Mouse (Mus musculus): ENCODE data around the gene Tdrd6. TPM values are rescaled to one million over a fixed set of nuclear protein-coding genes. Genes with fewer than 3 reads are reported as not detected.

The Tdrd6 gene
- polyA plus RNA-seq, 1 experiment from 2014 or later: 2.5 TPM

DNA sequence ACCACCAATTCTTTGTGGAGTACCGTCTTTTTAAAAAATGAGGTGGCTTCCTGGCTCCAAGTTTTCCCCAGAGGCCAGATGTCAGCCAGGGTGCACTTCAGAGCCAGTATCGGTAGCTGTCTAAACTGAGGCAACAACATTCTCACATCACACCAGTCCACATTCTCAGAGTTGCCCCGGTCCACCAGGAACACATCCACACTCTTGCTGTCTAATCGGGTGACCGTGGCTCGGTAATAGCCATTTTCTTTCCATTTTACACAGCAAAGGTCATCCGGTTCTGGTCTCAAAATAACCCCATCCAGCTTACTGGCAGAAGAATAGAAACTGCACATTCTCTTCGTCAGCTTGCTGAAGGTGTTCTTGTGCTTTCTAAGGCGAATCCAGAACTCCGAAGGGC is 1.9 kb downstream of the Tdrd6 start:
- Histone ChIP-seq H3K4me2 (replicated peaks; ENCODE audit: low read depth) (no peak overlapping the region), H3K27me3 (replicated peaks; ENCODE audit: control insufficient read depth, insufficient read depth, low read length) (peaks cover 40% of the 10 kb centered on the region), H3K27ac (ENCODE audit: low read depth, low read length) (no peak overlapping the region), H3K36me3 (ENCODE audit: control insufficient read depth, insufficient read depth) (no peaks in the 10 kb centered on the region), H3K4me1 (replicated peaks; ENCODE audit: control insufficient read depth, insufficient read depth, low read length) (0 out of 2 replicates have a peak, but pooled peaks cover 6% of the 10 kb centered on the region), H3K9me3 (ENCODE audit: control insufficient read depth) (no peaks in the 10 kb centered on the region), H3K9ac (ENCODE audit: low read depth, low read length) (no peak overlapping the region), H3K4me3 (ENCODE audit: low read depth, low read length) (no peak overlapping the region)
- TF ChIP-seq CTCF (IDR thresholded peaks at IDR 0.05; ENCODE audit: low read depth): no peak
- no peak for ATAC-seq
- 94% methylated on average over 10 of the region's 10 CpGs for WGBS

- Histone ChIP-seq H3K4me1 (replicated peaks; ENCODE audit: control insufficient read depth, insufficient read depth, low read length) (no peaks in the 10 kb centered on the region), H3K9ac (ENCODE audit: low read depth, low read length) (no peak overlapping the region), H3K36me3 (ENCODE audit: control insufficient read depth, insufficient read depth) (no peaks in the 10 kb centered on the region), H3K9me3 (ENCODE audit: control insufficient read depth) (no peaks in the 10 kb centered on the region), H3K4me2 (replicated peaks; ENCODE audit: low read depth) (no peak overlapping the region), H3K4me3 (ENCODE audit: low read depth, low read length) (no peak overlapping the region), H3K27ac (ENCODE audit: low read depth, low read length) (no peak overlapping the region), H3K27me3 (replicated peaks; ENCODE audit: control insufficient read depth, insufficient read depth, low read length) (peaks cover 2% of the 10 kb centered on the region; the same call in 1 of the 2 replicates)
- 61% methylated on average over 10 of the region's 10 CpGs for WGBS
- no peak for TF ChIP-seq CTCF (IDR thresholded peaks at IDR 0.05; ENCODE audit: low read depth)
- ATAC-seq: peak; percentile 56
Measured at GRCm38 (mm10) chr17:43622076-43622475, 8.0 kb downstream of the Tdrd6 start.

- no peak overlapping the region for H3K27ac ChIP-seq (ENCODE audit: low read depth, low read length)
- WGBS: 82% methylated on average over 9 of the region's 9 CpGs
- no peak overlapping the region for H3K4me3 ChIP-seq (ENCODE audit: low read depth, low read length)
- H3K4me1 ChIP-seq (replicated peaks; ENCODE audit: control insufficient read depth, insufficient read depth, low read length): no peaks in the 10 kb centered on the region
- no peaks in the 10 kb centered on the region for H3K36me3 ChIP-seq (ENCODE audit: control insufficient read depth, insufficient read depth)
- H3K4me2 ChIP-seq (replicated peaks; ENCODE audit: low read depth): no peak overlapping the region
- H3K27me3 ChIP-seq (replicated peaks; ENCODE audit: control insufficient read depth, insufficient read depth, low read length): no peaks in the 10 kb centered on the region
- no peaks in the 10 kb centered on the region for H3K9me3 ChIP-seq (ENCODE audit: control insufficient read depth)
- no peak for TF ChIP-seq CTCF (IDR thresholded peaks at IDR 0.05; ENCODE audit: low read depth)
- ATAC-seq: no peak
- H3K9ac ChIP-seq (ENCODE audit: low read depth, low read length): no peak overlapping the region
Measured at GRCm38 (mm10) chr17:43619156-43619555, 10.9 kb downstream of the Tdrd6 start.

- Histone ChIP-seq H3K27ac (ENCODE audit: low read depth, low read length) (no peak overlapping the region), H3K4me2 (replicated peaks; ENCODE audit: low read depth) (no peak overlapping the region), H3K4me3 (ENCODE audit: low read depth, low read length) (no peak overlapping the region), H3K36me3 (ENCODE audit: control insufficient read depth, insufficient read depth) (no peaks in the 10 kb centered on the region; the same call in 1 of the 2 replicates), H3K9me3 (ENCODE audit: control insufficient read depth) (no peaks in the 10 kb centered on the region), H3K9ac (ENCODE audit: low read depth, low read length) (no peak overlapping the region), H3K4me1 (replicated peaks; ENCODE audit: control insufficient read depth, insufficient read depth, low read length) (no peaks in the 10 kb centered on the region), H3K27me3 (replicated peaks; ENCODE audit: control insufficient read depth, insufficient read depth, low read length) (no peaks in the 10 kb centered on the region)
- no peak for ATAC-seq
- WGBS: 59% methylated on average over 3 of the region's 3 CpGs
- TF ChIP-seq CTCF (IDR thresholded peaks at IDR 0.05; ENCODE audit: low read depth): no peak
Measured at GRCm38 (mm10) chr17:43612221-43612620, 17.9 kb downstream of the Tdrd6 start.

DNA sequence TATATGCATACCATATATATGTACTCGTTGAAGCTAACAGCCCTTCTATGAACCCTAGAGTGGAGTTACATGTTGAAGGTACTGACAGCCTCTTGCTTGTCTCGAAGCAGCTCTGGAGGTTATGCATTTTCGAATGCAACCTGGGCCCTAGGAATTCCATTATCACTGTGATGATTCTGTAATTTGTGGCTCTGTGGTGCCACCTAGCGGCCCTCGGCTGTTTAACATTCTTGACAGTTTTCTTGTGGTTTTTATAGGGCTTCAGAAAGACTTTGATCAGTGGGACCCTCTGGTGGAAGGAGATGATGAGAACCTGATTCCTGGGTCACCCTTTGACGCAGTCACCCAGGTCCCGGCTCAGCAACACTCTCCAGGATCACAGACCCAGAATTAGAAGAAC is 18.5 kb downstream of the Tdrd6 start:
- no peaks in the 10 kb centered on the region for H3K27me3 ChIP-seq (replicated peaks; ENCODE audit: control insufficient read depth, insufficient read depth, low read length)
- no peak overlapping the region for H3K27ac ChIP-seq (ENCODE audit: low read depth, low read length)
- H3K4me2 ChIP-seq (replicated peaks; ENCODE audit: low read depth): no peak overlapping the region
- no peak overlapping the region for H3K4me3 ChIP-seq (ENCODE audit: low read depth, low read length)
- 14% methylated on average over 7 of the region's 7 CpGs for WGBS
- no peaks in the 10 kb centered on the region for H3K9me3 ChIP-seq (ENCODE audit: control insufficient read depth)
- TF ChIP-seq CTCF (IDR thresholded peaks at IDR 0.05; ENCODE audit: low read depth): peak; percentile 87
- no peaks in the 10 kb centered on the region for H3K4me1 ChIP-seq (replicated peaks; ENCODE audit: control insufficient read depth, insufficient read depth, low read length)
- no peak overlapping the region for H3K9ac ChIP-seq (ENCODE audit: low read depth, low read length)
- H3K36me3 ChIP-seq (ENCODE audit: control insufficient read depth, insufficient read depth): no peaks in the 10 kb centered on the region; the same call in 1 of the 2 replicates
- ATAC-seq: no peak

DNA sequence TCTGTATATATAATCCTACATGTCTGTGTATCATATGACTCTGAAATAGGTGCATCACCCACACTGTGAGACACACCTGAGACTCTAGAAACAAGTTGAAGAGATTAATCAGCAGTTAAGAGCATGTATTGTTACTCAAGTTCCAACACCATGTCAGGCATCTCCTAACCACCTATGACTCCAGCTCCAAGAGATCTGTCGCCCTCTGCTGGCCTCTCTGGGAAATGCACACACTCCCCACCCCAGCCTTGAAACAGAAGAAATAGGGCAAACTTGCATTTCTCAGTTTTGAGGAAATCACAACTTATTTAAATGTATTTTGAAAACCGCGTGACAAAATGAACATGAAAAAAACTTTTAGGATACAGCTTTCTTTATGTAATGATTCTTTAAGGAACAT is 23.4 kb downstream of the Tdrd6 start:
- H3K4me1 ChIP-seq (replicated peaks; ENCODE audit: control insufficient read depth, insufficient read depth, low read length): no peaks in the 10 kb centered on the region
- TF ChIP-seq CTCF (IDR thresholded peaks at IDR 0.05; ENCODE audit: low read depth): peak; percentile 98
- no peaks in the 10 kb centered on the region; the same call in 1 of the 2 replicates for H3K36me3 ChIP-seq (ENCODE audit: control insufficient read depth, insufficient read depth)
- H3K27ac ChIP-seq (ENCODE audit: low read depth, low read length): no peak overlapping the region
- no peaks in the 10 kb centered on the region for H3K9me3 ChIP-seq (ENCODE audit: control insufficient read depth)
- H3K4me3 ChIP-seq (ENCODE audit: low read depth, low read length): no peak overlapping the region
- no peak overlapping the region for H3K9ac ChIP-seq (ENCODE audit: low read depth, low read length)
- peak; percentile 45; the same call in 1 of the 2 replicates for ATAC-seq
- no peak overlapping the region for H3K4me2 ChIP-seq (replicated peaks; ENCODE audit: low read depth)
- WGBS: 11% methylated on average over 3 of the region's 3 CpGs
- H3K27me3 ChIP-seq (replicated peaks; ENCODE audit: control insufficient read depth, insufficient read depth, low read length): no peaks in the 10 kb centered on the region

DNA sequence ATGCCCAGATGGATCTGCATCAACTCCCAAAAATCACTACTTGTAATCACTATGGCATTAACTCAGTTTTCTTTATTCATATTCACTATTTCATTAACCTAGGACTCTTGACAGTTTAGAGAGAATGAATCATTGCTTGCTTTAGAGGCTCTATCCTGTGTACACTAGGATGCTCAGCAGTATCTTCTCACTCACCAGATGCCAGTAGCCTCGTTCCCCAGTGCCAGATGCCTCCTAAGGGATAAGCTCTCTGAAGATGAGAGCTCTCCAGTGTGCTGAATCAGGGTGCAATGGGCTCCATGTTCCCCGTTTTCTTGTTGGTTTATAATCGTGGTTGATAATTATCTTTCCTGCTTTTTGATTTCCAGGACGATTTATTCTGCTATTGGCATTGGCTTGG is 31.4 kb downstream of the Tdrd6 start:
- H3K27ac ChIP-seq (ENCODE audit: low read depth, low read length): no peak overlapping the region
- no peaks in the 10 kb centered on the region for H3K27me3 ChIP-seq (replicated peaks; ENCODE audit: control insufficient read depth, insufficient read depth, low read length)
- no peaks in the 10 kb centered on the region for H3K4me1 ChIP-seq (replicated peaks; ENCODE audit: control insufficient read depth, insufficient read depth, low read length)
- H3K4me3 ChIP-seq (ENCODE audit: low read depth, low read length): no peak overlapping the region
- 58% methylated on average over 4 of the region's 4 CpGs for WGBS
- no peak for TF ChIP-seq CTCF (IDR thresholded peaks at IDR 0.05; ENCODE audit: low read depth)
- H3K9me3 ChIP-seq (ENCODE audit: control insufficient read depth): no peaks in the 10 kb centered on the region
- H3K9ac ChIP-seq (ENCODE audit: low read depth, low read length): no peak overlapping the region
- no peaks in the 10 kb centered on the region for H3K36me3 ChIP-seq (ENCODE audit: control insufficient read depth, insufficient read depth)
- ATAC-seq: no peak
- no peak overlapping the region for H3K4me2 ChIP-seq (replicated peaks; ENCODE audit: low read depth)
